Mouse (Mus musculus): Measurements from ENCODE around the gene Tk1.
"Not testable (repeated sequence)": the region's sequence is repeated elsewhere in the genome, so short reads cannot be mapped to it uniquely, and the experiment has no call there.

Gene Tk1

DNA sequence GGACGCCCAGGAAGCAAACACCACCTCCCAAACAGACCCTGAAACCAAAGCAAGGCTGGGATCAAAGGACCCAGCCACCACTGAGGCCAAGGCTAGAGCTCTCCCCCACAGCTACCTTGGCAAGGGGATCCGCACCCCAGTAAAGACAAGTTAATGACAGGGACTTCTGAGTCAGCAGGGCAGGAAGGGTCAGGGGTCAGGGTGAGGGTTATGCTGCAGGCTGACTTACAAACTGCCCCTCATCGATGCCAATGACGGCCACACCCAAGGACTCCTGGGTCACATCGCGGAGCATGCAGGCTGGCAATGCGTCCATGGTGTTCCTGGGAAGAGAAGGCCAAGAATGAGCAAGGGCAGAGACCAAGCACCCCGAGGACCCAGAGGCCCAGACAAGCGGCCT is 4.0 kb downstream of the Tk1 start:
- DNase-seq (ENCODE audit: low read depth): no peak

DNA sequence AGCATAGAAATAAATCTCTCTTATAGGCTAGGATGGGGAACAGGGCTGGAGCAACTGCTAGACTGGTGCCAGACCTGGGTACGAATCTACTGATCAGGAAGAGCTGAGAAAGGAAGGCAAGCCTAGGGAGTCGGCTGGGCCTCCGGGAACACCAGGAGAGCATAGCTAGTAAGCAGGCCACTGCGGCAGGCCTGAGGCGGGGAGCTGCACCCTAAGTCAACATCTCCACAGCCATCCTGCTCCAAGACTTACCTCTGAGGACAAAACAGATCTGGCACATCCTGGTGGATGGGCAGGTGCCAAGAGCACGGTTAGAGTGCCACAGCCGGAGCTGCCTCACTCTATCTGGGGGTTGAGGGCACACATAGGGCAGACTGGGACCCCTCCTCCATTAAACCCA is 5.7 kb downstream of the Tk1 start:
- no peak for DNase-seq (ENCODE audit: low read depth)

DNA sequence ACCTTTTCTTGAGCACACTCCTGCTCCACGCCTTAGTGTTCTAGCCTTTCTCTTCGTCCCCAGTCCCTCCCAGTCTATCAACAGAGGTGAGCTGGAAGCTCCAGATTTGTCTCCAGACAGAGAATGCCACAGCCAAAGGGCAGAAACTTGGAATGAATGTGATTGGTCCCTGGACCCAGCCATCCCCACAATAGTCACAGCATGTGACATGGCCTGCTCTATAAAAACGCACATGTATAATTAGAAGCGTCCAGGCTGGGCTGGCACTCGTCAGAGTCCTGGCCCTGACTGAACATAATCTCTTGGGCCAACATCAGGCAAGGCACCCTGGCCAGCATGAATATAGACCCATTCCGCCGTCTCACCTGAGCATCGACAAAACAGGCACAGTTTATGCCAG is 6.8 kb downstream of the Tk1 start:
- no peak for DNase-seq (ENCODE audit: low read depth)

DNA sequence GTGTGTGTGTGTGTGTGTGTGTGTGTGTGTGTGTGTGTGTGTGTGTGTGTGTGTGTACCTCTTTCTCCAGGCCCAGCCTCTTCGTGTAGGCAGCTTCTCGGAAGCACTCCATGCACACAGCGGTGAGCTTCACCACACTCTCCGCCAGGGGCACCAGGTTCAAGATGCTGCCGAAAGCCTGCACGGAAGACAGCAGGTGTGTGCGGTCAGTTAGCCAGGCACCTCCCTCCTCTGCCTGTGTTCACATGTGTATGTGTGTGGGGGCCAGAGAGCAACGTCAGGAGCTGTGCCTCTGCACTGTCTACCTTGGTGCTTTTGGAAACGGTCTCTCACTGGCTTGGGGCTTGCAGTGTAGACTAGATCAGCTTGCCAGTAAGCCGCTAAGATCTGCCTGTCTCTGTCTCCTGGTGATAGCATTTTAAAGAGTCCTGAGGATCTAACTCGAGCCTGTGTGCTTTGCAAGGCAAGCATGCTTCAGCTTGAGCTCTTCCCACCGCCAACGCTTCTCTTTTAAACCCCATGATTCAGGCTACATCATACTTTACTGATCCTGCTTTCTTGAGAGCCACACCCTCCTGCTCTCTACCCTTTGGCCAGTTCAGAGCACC is 9.4 kb downstream of the Tk1 start:
- no peak for DNase-seq (ENCODE audit: low read depth)

DNA sequence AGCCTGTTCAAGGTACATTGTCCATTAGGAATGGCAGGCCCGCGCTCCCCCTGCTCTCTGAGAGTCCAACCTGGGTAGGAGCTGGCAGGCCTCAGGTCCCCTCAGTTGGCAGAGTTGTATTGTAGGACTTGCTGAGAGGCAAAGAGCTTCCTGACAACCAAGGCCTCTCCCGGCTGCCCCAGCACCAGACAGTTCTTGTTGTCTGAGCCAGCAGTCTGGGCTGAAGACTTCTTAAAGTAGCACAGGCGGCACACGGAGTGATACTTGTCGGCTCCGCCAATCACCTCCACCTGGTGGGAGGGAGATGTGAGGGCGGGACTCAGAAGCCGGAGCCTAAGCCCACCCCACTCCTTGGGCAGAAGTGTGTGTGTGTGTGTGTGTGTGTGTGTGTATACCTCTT is 10.0 kb downstream of the Tk1 start:
- DNase-seq (ENCODE audit: low read depth): not testable (repeated sequence)

DNA sequence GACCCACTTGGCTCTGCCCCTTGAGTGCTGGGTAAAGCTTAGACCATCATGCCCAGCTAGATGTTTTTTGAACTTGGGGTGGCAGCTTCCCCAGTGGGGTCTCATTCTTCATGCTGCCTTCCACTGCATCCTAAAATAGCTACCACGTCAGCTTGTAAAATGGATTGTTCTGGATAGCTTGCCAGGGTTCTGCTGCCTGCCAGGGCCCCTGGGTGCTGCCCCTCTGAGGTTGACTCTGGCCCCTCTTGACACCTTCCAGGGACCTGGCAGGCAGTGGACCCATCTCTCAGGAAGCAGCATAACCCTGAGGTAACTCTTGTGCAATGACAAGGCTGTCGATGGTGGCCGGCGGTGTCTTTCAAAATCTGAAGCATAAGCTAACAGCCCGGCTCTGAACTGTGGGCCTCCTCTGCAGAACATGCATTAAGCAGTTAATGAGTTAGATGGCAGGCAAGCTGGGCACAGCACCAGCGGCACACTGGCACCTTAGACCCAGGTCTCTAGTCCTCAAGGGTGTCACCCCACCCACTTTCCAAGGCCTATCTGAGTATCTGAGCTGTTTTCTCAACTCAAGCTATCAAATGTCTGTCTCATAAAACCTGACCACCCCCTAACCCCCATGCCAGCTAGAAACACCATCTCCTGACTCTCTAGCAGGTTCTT is 11.1 kb downstream of the Tk1 start:
- no peak for DNase-seq (ENCODE audit: low read depth)

DNA sequence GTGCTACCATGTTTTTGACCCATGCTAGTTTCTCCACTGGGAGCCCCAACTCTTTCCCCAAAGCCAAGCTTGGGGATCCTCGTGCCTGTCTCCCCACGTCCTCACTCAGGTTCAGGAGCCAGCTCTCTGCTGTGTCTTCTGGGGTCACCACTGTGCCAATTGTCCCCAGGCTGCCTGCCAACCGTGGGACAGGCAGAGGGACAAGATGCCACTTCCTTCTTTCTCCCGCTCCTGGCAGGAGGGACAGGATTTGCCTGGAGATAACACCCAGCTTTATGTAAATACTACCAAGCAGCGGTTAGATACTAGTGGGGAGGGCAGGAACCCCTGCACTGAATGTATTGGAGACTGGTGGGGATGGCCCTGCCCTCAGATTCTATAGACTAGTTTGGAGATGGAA is 12.0 kb downstream of the Tk1 start:
- DNase-seq (ENCODE audit: low read depth): no peak

DNA sequence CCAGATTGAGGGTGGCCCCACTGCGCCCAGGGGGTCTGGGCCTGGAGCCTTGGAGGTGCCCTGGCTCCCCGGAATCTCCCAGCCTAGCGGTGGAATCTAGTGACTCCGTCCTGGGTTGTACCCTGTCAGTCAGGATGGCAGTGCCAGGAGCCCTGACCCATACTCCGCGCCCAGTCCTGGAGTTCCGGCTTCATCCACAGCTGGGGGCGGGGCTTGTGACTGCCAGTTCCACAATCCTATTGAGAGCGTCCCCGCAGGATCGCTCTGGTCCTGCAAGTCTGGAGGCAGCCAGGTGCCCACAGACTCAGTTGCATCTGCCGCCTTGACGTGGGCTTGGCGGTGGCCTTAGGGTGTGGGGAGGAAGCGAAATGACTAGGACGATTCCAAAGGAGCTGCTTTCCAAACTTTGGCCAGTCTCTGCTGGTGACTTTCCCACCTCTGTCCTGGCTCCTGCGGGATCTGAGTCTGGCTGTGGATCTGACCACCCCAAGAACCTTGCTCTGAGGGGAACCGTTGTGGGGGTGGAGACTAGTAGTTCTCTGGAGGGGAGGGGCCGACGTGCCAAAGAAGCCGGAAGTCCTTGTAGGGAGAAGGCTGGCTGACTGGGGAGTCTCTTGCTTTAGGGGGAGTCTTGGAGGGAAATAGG is 15.4 kb downstream of the Tk1 start:
- peak; percentile 83 for DNase-seq (ENCODE audit: low read depth)

DNA sequence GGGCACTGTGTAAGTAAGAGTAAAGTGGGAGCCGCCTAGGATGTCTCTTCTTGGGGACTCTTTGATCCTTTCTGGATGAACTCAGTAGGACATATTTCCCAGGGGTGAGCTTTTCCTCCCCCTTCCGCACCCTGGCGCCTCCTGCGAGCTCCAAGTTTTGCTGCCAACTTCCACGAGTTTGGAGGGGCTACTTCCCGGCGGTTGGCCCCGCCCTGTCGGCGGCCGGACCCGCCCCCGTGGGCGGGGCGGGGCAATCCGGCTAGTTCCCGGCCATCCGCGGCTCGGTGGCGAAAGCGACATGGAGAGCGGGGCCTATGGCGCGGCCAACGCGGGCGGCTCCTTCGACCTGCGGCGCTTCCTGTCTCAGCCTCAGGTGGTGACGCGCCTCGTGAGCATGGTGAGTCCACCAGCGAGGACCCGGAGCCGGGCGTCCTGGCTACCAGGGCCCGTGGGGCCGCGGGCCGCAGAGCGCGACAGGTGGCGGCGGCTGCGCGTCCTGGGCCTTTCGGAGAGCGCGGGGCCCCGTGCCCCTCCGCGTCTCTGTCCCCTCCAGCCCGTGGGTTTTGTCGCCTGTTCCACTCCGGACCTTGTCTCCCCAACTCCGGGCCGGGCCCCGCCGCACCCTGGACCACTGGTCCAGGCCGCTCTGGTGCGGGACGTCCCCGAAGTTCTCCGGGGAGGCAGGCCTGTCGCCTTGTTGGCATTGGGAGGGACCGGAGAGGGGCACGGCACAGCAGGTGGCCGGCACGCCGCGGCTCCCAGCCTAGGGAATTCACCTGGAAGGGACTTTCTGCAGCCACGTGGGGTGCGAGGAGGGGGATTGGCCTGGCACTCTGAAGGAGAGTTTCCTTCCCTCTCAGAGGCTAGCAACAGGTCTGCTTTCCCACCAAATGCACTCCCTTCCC is 16.2 kb downstream of the Tk1 start, which contains the start of the genes Gm20708 and Syngr2:
Gm20708 (plus strand) TSS at position 262 of the 905 bp plus-strand sequence.
Syngr2 (plus strand) TSS at position 262 of the 905 bp plus-strand sequence.
- peak; percentile 63 for DNase-seq (ENCODE audit: low read depth)

DNA sequence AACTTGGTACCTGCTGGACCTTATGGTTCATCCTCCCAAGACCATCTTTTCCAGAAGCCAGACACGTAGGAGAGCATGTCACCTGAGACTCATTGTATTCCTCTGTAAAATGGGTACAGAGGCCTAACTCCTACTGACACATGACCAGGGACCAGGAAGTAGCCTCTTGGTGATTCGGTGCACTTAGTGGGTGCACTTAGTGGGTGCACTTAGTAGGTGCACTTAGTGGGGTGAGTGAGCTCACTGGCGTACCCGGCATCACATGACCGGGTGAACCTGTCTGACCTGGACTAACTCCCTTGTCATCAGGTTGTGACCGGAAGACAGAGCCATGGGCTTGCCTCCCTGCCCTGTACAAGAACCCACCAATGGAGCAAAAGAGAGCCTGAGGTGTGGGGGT is 19.1 kb downstream of the Tk1 start:
- DNase-seq (ENCODE audit: low read depth): no peak

DNA sequence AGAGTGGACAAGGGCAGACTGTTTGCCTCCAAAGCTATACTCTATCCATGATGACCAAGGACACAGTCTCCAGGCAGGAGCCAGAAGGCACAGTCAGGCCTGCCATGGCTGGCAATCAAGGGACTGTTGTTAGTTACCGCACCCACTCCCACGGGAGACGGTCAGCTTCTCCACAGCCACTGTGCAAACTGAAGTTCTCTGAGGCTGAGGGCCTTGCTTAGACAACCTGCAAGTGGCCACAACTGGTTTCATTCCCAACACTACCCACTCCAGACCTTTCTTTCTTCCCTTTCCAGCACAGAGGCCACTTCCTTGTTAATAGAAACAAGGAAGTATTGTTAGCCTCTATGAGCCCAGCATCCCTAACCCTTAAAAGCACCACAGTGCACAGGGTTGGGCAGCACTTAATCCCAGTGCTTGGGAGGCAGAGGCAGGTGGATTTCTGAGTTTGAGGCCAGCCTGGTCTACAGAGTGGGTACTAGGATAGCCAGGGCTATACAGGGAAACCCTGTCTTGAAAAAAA is 22.7 kb downstream of the Tk1 start:
- no peak for DNase-seq (ENCODE audit: low read depth)

DNA sequence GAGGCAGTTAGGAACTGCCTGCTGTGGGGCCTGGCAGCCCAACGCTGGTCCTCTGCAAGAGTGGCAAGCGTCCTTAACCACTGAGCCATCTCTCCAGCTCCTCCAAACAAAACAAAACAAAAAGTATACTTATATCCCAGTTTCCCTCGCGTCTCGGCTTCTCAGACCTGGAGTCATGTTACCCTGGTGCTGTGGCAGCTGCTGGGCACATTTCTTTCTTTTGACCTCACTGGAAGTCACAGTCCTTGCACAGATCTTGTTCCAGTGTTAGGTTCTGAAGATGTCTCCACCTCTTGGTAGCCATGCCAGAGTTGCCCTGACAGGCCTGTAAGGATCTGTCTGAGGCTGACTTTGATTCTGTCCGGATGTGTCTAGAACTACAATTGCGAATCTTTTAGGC is 24.2 kb downstream of the Tk1 start:
- no peak for DNase-seq (ENCODE audit: low read depth)

DNA sequence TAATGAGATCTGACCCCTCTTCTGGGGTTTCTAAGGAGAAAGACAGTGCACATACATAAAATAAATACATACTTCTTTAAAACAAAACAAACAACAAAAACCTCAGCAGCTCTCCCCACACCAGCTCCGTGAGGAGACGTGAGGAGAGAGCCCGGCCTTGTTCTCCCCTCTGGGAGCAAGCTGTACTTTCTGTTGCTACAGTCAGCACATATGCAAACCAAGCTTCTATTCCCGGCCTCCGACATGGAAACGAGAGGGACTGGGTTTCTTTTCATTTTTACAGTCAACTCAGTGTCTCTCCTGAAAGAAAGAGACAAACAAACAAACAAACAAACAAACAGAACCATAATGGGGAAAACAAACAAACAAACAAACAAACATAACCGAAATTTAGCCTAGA is 25.9 kb downstream of the Tk1 start:
- no peak for DNase-seq (ENCODE audit: low read depth)

DNA sequence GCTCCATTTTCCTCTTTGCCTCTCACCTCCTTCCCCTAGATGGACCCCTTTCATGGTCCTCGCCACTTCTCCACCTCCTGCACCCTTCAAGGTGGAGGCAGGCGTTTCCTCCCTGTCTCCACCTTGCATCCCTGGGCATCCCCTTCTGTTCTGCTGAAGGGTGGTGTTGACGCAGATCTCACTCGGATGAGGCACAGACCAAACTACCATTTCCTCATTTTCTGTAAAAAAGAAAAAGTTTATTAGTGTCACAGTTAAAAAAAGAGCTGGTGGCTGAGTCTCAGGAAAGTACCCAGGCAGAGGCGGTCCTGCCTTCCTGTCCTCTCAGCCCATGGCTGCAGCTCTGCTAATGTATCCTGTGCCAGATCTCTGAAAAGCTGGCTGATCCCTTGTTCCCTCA is 26.7 kb downstream of the Tk1 start:
- DNase-seq (ENCODE audit: low read depth): no peak

DNA sequence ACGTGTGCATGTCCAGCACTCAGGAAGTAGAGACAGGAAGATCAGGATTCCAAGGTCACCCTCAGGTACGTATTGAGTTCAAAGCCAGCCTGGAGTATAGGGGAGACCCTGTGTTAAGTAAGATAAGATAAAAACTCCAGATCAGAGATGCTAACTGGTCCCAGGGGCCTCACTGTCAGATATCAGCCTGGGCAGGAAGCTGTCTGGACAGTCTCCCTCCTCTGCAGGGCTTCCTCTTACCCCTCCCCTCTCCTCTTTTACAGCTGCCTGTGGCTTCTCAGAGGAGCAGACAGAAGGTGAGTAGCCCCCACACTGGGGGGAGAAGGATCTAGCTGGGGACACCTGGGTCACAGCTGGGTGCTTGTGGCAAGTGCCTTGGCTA is 27.7 kb downstream of the Tk1 start:
- peak; percentile 33 for DNase-seq (ENCODE audit: low read depth)

DNA sequence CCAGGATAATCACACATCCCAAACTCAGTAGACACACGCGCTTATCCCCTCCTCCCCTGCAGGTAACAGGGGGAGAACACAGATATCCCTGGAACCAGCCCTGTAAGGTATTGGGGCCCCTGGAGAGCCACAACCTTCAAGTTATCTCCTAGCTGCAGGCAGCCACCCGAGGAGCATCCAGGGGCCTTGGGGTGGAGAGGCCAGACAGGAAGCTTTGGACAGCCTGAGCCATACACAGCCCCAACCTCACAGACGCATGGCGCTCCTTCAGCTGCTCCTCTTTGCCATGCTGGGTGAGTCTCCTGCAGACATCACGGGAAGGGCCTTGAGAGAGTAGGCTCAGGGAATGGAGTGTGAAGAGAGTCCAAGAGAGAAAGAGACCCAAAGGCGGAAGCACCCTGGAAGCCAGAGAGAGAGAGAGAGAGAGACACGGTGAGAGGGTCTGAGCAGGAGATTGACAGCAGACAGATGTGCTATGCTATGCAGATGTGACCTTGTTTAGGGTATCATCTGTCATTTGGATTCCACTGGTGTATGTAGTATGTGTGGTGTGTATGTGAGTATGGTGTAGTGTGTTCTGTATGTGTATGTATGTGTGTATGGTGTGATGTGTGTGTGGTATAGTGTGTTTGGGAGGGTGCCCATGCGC is 28.3 kb downstream of the Tk1 start, which contains the start of gene 6030468B19Rik:
6030468B19Rik (plus strand) TSS at position 150 of the 649 bp plus-strand sequence.
- peak; percentile 84 for DNase-seq (ENCODE audit: low read depth)

DNA sequence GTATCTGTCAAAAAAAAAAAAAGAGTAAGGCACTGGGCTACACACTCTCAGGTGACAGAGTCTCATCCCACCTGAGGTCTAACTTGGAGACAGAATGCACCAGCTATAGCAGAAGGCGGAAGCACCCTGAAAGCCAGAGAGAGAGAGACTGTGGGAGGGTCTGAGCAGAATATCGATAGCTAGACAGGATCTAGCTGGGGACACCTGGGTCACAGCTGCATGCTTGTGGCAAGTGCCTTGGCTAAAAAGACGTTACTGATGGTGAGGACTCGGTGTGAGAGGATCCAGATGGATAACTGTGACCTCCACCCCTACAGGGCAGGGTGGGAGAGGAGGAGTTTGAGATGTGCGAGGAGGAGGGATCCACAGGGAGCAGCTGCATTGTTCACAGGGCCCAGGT is 28.9 kb downstream of the Tk1 start:
- peak; percentile 30 for DNase-seq (ENCODE audit: low read depth)

DNA sequence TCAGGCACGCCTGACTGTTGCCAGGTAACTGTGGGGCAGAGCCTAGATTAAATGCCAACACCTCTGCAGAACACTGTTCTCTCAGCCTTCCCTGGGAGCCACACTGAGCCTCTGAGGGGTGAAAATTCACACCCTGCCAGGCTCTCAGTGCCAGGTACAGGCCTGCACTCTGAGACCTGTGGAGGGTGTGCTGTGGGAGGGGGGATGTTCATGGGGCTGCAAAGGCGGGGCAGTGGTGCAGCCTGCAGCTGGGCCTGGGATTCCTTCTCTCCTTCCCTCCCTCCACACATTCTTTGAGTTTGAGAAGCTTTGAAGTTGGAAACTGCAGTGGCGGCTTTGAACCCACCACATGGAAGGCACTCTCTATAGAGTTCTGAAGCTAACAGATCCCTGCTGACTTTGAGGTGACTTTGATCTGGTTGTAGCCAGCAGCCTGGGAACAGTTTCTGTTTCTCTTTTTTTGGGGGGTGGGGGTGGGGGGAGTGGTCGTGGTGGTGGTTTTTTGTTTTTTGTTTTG is 31.8 kb downstream of the Tk1 start:
- DNase-seq (ENCODE audit: low read depth): no peak

DNA sequence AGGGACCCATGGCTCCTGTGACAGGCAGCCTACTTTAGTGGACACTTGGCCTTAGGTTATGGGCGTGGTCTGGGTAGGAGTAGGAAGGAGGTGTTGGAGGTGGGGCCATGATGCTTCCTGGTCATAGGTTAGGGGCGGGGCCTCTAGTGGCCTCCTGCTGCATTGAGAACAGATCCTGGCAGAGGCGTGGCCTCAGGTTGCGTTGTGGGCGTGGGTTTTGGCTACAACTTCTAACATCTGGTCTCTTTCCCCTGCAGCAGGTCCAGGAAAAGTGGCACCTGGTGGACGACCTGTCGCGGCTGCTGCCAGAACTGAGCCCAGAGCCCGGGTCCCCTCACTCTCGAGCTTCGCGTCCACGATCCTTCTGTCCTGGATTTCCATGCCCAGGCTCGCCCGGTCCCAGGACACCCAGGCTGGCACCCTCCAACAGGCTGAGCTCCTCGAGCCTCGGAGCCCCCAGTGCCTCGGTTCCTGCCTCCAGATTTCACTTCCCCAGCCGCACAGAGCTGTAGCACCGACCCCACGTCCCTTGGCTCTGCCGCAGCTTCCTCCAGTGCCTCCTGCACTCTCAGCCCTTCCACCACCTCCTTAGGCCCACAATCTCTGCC is 33.5 kb downstream of the Tk1 start:
- DNase-seq (ENCODE audit: low read depth): peak; percentile 87

DNA sequence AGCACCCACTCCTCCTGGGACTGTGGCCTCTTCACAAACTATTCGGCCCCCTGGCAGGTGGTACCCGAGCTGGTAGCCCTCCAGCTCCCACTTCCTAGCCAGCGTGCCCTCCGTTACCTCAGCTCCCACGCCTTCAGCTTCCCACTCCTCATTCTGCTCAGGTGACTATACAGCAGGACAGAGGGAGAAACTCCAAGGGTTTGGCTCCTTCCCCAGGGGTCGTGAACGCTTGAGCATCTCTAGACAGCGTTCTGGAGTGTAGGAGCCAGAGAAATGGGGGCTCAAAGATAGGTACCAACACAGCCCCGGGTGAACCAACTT is 34.5 kb downstream of the Tk1 start:
- DNase-seq (ENCODE audit: low read depth): no peak

Measured in c-Kit-positive CD71-positive TER-119-negative erythroid progenitor cells, embryonic 14.5 days (primary cell).